Mouse (Mus musculus): Measurements from ENCODE around the gene Apobec2.
"Not testable (repeated sequence)": the region's sequence is repeated elsewhere in the genome, so short reads cannot be mapped to it uniquely, and the experiment has no call there.

Gene Apobec2

DNA sequence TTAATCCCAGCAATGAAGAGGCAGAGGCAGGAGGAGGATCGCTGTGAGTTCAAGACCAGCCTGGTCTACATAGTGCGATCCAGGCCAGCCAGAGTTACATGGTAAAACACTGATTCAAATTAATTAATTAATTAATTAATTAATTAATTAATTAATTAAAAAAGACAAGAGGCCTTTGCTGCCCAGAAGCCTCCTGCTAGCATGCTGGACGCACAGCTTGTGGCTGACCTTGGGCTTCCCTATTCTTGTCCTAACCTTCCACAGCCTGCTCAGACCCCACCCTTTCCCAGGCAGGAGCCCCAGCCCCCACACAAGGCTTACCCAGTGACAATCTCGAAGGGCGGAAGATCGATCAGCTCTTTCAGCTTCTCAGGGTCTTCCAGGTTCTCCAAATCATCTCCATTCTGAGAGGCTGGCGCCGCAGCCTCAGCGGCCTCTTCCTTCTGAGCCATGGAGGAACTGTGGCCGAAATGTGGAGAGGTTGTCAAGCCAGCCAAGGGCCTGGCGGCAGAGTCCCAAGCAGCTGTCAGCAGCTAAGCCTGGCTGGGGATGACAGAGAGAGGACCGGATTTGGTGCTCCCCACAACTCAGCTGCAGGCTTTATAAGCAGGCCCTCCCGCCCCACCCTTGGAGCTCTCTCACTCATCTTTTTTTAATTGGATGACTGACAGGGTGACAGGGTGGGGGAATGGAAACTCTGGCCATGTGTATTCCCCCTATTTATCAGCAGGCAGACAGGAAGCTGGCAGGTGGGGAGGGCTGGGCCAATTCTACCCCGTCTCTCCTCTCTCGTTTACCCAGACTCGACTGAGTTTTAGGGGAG is at the start of gene Apobec2:
Apobec2 (minus strand) TSS at position 773 of the 823 bp plus-strand sequence.
- peak; percentile 35 for DNase-seq (ENCODE audit: low read depth, low spot score)

DNA sequence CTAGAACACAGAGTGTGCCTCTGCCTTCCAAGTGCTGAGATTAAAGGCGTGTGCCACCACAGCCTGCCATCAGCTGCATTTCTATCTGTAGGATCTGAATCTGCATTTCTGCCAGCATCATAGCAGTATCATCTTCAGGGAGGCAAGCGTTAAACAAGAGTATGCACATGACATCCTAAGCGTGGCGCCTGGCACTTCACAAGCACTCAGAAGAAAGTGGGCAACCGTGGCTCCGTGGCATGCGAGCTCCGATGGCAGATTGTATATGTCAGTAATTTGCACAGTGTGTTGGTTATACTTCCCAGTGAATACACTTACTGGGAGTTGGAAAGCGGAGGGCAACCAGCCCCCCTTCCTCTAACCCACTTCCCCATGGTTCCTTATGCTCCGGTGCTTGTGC is 47.2 kb upstream of the Apobec2 start:
- DNase-seq (ENCODE audit: low read depth, low spot score) = no peak

DNA sequence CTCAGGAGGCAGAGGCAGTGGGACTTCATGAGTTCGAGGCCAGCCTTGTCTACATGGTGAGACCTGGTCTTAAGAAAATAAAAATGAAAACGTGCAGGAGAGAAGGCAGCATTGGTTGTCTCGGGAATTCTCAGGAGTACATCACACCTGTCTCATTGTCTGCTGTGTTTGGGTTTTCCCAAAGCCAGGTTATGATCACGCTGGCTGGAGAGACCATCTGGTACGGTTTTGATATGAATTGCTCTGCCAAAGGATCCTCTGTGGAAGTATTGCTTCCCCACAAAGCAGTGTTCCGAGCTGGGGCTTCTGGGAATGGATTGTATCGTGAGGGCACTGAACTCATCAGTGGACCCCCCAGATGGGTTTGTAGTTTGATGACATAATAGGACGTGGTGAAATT is 42.7 kb upstream of the Apobec2 start:
- DNase-seq (ENCODE audit: low read depth, low spot score) = no peak

DNA sequence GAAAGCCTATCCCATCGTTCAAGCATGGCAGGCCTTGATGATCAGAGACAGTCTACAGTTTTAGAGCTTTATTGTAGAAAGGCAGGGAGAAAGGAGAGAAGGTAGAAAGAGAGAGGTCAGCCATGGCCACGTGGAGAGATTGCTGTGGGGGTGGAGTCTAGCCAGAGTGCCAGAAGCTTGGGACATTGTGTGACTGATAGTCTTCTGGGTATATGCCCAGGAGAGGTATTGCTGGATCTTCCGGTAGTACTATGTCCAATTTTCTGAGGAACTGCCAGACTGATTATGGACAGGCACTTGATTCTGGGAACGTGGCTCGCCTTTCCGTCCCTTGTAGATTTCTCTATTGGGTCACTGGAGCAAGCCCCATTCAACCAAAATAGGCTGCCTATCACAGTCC is 41.6 kb upstream of the Apobec2 start:
- not testable (repeated sequence) for DNase-seq (ENCODE audit: low read depth, low spot score)

DNA sequence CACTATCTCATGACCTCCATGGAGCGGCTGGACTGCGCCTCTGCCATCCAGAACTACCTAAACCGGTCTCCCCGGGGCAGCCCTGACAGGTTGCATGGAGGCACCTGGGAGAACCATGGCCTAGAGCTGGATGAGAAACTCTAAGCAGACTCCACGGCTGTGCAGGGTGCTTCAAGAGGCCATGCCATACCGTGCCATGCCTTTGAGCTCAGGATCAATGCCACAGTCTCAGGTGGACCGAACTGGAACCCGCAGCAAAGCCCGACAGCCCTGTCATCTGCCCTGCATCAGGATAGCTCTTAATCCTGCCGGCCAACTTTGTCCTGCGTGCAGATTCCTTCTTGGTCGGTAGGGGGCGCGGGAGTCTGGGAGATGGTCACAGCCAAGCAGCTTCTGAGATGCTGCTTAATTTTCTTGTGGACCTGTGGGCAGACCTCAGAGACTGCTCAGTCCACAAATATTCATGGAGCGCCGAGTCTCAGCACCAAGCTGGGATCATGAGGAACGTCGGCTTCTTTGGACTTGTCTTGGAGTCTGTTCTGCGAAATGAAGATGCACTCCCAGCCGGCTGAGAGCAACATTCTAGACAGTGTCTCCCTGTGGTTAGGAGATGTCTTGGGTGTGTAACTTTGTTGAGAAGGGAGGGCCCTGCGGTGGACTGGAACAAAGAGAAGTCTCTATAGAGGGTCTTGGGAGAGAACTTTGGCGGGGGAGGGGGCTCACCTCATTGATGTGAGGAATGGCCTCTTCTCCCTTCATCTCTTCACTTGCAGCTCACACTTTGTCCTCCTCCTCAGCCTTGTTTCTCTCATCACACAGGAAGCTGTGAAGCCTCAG is 34.9 kb upstream of the Apobec2 start:
- peak; percentile 64 for DNase-seq (ENCODE audit: low read depth, low spot score)

DNA sequence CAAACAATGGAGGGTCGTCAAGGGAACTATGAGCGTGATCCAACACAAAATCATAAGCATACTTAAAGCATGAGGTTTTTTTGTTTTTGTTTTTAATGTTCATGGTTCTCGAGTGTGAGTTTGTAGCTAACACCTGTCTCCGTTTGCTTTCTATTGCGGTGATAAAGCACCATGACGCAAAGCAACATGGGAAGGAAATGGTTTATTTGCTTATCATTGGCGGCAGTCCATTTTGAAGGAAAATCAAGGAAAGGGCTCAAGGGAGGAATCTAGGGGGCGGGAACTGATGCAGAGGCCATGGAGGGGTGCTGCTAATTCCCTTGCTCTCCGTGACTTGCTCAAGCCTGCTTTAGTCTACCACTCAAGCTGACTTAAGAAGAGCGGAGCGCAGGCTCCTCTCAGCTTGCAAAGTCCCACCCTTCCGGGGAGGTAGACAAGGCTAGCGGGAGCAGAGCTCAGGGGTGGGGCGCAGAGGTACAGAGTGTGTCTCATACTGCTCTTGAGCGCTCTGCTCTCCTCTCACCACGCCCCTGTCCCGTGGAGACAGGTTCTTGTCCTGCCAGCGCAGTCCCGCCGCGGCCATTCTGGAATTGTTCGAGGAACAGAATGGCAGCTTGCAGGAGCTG is 34.2 kb upstream of the Apobec2 start:
- peak; percentile 54 for DNase-seq (ENCODE audit: low read depth, low spot score)

DNA sequence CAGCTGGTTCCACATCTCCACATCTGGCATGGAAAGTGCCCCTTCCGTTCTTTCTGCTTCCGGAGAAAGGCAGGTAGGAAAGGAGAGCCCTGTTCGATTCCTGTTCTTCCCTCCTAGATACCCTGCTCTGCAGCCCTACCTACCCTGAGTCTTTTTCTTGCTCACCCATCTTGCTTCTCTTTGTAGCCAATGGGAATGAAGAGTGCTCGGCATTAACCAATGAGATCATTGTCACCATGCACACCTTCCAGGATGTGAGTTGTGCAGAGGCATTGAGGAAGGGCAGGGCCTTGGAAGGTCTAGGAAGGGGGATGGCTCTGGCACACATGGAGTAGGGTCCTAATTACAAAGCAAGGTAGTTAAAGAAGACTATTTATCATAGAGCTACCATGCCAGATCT is 30.7 kb upstream of the Apobec2 start:
- peak; percentile 25 for DNase-seq (ENCODE audit: low read depth, low spot score)

DNA sequence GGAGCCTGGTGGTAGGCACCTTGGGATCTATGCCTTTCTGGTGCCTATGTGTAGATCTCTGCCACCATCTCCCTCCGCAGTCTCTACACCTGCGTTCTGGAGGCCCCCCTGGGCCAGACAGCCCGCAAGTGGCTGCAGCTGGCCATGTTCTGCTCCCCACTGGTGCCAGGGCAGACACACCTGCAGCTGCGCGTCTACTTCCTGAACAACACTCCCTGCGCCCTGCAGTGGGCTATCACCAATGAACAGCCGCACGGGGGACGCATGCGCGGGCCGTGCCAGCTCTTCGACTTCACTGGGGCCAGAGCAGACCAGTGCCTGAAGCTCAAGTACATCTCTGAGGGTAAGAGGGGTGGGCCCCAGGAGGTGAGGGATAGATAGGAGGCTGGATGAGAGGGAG is 29.4 kb upstream of the Apobec2 start:
- peak; percentile 71 for DNase-seq (ENCODE audit: low read depth, low spot score)

DNA sequence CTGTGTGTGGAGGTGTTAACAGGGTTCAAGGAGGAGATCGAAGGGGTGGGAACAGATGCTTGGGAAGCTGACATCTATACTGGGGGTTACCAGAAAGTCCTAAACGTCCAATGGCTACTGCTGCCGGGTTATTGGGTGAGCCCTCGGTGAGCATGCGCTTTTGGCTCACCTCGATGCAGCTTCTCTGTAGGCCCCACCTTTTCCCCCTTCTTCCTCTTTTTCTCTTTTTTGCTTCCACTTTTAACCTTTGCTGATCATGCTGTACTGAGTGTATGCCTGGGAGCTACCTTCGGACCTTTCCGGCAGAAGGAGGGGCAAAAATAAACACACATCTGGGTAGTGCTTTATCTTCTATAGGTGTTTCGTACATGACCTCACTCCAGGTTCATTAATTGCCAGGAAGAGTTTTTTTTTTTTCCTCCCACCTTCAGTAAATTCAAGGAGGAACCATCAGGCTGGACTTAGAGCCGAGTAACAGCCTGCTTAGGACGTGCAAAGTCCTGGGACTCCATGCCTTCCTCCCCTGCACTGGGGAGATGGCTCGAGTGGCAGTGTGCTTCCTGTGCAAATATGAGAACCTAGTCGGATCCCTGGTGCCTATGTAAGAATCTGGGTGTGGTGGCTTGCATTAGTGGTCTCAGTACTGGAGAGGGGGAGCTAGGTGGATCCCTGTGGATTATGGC is 25.4 kb upstream of the Apobec2 start:
- DNase-seq (ENCODE audit: low read depth, low spot score) = no peak

DNA sequence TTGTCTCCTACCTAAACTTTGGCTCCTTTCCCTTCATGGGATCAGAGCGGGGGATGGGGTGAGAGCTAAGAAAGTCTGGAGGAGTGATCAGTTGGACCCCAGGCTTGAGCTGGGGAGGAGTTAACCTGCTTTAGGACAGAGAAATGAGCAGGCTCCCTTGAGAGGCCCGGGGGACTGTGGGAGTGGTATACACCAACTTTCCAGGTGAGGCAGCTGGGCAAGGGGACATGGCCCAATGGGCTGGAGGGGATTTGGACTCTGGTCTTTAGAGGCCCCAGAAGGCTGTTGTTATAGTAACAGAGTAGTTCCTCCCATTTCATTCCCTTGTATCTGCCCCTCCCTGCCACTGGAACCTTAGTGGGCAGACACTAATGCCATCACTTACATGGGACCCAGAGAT is 23.2 kb upstream of the Apobec2 start:
- no peak for DNase-seq (ENCODE audit: low read depth, low spot score)

DNA sequence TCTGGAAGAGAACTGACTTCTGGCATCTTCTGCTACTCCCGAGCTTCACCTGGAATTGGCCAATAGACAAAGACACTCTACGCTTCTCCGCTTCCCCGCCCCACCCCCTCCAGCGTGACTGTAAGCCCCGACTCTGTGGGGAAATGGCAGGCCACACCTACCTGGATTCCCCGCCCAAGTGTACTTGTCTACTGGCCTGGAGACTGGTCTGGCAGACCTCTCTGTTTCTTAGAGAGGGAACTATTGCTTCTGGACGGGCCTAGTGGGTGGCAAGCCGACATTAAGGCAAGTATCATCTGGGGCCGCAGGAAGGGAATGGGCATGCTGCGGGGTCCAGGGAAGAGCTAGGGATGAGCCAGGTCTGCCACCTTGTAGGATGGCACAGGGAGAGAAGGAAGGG is 22.0 kb upstream of the Apobec2 start, which contains the start of gene Unc5cl:
Unc5cl (plus strand) TSS at position 214 of the 400 bp plus-strand sequence.
- no peak for DNase-seq (ENCODE audit: low read depth, low spot score)

DNA sequence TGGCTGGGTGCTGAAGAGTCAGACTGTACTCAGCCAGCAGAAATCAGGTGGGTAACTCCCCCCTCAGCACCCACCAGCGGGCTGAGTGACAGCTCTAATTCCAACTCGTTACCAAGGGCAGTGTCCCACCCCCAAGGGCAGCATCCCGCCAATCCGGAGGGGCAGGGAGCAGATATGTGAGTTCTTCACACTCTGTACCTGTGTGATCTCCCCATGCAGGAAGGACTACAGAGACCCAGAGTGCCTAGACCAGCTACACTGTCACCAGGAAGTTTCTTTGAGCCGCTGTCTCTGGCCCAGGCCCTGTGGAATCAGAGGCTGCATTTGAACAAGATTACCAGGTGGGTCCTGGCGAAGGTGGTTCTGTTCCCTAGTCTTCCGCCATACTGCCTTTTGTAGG is 21.5 kb upstream of the Apobec2 start:
- no peak for DNase-seq (ENCODE audit: low read depth, low spot score)

DNA sequence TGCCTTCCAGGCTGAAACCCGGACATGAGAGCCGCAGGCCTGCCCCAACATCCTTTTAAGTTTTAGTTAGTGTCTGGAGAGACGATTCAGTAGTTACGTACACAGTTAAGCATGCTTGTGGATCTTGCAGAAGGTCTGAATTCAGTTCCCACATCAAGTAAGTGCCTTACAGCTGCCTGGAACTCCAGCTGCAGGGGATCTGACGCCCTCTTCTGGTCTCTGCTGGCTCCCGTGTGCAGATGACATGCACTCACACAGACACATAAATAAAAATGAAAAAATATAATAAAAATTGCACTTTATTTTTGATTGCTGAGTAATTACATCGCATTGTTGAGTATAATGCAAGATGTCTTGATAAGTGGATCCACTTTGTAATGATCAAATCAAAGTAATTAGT is 20.8 kb upstream of the Apobec2 start:
- DNase-seq (ENCODE audit: low read depth, low spot score) = peak; percentile 13

DNA sequence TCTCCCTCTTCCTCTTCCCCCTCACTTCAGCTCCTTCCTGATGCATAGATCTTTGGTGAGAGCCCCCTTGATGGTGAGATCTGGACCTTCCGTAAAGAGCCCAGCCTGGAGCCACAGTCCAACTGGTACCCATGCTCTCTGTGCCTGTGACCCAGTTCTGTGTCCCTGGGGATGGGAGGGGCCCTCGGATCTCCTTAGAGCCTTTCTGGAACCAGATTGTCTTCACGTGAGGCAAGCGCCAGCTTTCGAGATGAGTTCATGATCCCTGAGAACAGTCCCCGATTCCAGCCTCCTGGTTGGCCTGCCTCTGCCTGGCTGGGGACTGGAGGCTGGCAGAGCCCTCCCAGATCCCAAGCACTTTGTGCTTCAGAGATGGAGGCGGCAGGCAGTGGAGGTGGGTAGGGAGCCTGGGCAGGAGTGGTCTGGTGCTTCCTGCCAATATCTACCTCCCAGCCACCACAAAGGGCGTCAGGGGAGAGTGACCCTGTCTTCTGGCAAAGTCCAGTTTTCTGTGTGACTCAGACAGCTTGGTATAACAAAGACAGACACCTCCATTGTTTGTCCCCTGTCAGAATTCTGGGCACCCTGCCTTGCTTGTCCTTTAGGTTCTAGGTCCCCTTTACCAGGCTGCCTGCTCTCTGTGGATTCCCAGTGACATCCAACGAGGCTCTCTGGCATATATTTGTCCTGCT is 19.2 kb upstream of the Apobec2 start:
- no peak for DNase-seq (ENCODE audit: low read depth, low spot score)

DNA sequence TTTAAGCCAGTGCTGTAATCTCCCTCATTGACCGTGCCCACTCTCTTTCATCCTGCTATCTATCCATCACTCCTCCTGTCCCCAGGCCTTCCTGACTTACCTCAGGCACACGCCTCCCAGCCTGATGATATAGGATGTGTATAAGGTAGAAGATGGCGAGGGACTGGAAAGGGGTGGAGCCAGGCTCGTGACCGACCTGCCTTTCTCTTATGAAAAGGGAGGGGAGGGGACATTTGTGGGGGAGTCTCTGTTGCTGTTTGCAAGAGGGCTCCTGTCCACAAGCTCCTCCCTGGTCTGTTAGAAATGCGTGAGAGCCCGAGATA is 18.6 kb upstream of the Apobec2 start, which contains the start of gene Tspo2:
Tspo2 (minus strand) TSS at position 170 of the 323 bp plus-strand sequence.
- no peak for DNase-seq (ENCODE audit: low read depth, low spot score)

DNA sequence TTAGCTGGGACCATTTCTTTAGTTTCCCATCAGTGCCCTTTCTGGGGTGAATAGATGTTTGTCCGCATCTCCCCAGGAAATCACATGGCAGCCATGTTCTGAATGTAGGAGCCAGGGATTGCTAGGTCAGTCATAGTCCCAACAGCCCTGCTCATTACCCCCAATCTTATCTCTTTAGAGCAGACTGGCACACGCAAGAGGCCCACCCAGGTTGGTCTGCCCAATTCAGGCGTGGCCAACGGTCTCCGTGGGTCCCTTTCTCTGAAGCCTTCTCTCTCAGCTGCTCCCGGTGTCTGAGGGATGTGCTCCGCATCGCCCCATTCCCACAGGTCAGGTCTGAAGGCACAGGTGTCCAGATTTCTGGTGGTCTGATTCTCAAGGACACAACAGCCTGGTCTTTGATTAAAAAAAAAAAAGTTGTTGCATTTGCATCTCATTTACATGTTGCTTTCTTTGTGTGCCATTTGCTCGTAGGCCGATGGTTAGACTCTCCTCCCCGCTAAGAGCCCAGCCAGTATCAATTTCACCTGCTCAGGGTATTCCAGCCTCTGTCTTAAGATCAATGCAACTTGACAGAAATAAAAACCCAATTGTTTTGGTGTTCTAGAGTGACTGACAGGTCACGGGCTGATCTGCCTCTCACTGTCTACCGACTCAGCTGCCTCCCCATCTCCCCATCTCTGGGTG is 18.1 kb upstream of the Apobec2 start:
- no peak for DNase-seq (ENCODE audit: low read depth, low spot score)

DNA sequence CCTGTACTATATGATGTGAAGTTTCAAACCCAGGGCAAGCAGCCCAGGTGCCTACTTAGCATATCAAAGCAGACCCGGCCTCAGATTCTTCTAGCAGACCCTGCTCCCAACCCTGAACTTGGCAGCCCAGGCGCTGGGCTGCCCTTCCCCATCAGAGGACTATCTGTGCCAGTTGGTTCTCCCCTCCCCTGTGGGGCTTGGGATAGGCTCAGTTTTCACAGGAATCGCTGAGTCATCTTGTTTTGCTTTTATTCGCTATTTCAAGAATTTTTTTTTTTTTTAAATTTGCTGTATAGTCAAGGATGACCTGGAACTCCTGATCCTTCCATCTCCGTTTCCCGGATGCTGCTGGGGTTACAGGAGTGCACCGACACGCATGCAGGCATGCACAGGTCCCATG is 14.9 kb upstream of the Apobec2 start:
- DNase-seq (ENCODE audit: low read depth, low spot score) = no peak

DNA sequence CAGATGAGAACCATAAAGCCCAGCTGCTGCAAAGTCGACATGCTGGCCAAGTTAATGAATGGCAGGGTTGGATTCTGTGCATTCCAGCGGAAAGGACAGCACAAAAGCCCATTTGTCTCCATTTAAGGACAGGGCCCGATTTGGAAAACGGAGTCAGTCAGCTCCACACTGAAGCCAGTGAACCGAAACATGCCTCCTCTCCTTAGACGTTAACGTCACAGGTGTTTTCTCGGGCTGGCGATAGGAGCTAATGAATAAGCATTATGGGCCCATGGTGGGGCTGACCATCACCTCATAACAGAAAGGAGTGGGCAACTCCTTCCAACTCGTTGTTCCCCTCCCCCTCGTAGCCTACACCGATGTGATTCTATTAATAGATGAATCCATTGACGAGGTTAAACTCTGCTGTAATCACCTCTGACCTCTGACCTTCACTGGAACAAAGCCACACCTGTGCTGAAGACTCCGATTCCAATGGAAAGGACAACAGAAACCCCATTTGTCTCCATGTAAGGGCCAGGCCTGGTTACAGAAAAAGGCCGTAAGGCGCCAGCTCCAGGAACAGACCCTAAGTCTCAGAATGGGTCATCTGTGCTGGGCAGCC is 10.9 kb upstream of the Apobec2 start:
- DNase-seq (ENCODE audit: low read depth, low spot score) = no peak

DNA sequence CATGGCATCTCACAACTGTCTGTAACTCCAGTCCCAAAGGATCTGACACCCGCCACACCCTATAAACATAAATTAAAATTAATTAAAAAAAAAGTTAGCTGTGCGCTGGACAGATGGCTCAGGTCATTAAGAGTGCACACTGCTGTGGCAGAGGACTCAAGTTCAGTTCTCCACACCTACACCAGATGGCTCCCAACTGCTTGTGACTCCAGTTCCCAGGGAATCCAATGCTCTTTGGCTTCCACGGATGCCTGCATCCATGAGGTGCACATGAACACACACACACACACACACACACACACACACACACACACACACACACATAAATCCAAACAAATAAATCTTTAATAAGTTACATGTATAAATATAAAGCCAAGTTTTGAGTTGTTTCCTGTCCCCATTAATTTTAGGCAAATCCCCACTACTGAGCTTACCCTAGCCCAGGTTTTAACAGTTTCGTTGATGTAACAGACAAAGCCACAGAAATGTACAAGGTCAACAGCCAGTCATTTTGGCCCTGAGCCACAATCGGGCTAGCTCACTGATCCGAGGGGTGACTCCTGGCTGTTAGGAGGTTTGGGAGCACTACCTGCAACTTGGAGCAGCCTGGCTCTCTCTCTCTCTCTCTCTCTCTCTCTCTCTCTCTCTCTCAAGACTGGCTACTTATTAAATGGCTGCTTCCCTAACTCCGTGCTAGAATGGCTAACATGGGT is 10.2 kb upstream of the Apobec2 start:
- DNase-seq (ENCODE audit: low read depth, low spot score) = no peak
